Mouse (Mus musculus): ENCODE data around the gene Pakap. TPM values are rescaled to one million over a fixed set of nuclear protein-coding genes. Genes with fewer than 3 reads are reported as not detected.

Gene Pakap
- polyA plus RNA-seq (2016; fragmentation: Nextera tagmentation; extraction: Ambion mirVana): 17.5 and 22.6 TPM in 2 replicates

- H3K27me3 ChIP-seq (ENCODE audit: poor library complexity, severe bottlenecking): peaks cover 43% of the 10 kb centered on the region
- peak within 1 kb of the TSS; percentile 68 for H3K4me3 ChIP-seq
- H3K27ac ChIP-seq: peak within 1 kb of the TSS; percentile 89
- H3K4me1 ChIP-seq: peaks cover 27% of the 10 kb centered on the region
- DNase-seq (ENCODE audit: extremely low spot score, low spot score): peak; percentile 66
- no peaks in the 10 kb centered on the region for H3K36me3 ChIP-seq (replicated peaks)
- no peaks in the 10 kb centered on the region for H3K9me3 ChIP-seq
- under 1% methylated on average over 51 of the region's 51 CpGs for WGBS
Measured at GRCm38 (mm10) chr4:57567666-57568206, at the start of gene Pakap. TSS of gene Pakap (plus strand) at chr4:57568179.

- DNase-seq (ENCODE audit: extremely low spot score, low spot score): no peak
- WGBS: 95% methylated on average over 15 of the region's 15 CpGs
- H3K9me3 ChIP-seq: no peaks in the 10 kb centered on the region
- H3K27me3 ChIP-seq (ENCODE audit: poor library complexity, severe bottlenecking): no peaks in the 10 kb centered on the region
- no peaks in the 10 kb centered on the region for H3K36me3 ChIP-seq (replicated peaks)
- no peak overlapping the region for H3K27ac ChIP-seq
- no peaks in the 10 kb centered on the region for H3K4me1 ChIP-seq
- H3K4me3 ChIP-seq: no peak overlapping the region
Measured at GRCm38 (mm10) chr4:57523456-57523855, 44.5 kb upstream of the Pakap start.

- Histone ChIP-seq H3K4me3 (no peak overlapping the region), H3K9me3 (no peaks in the 10 kb centered on the region), H3K27ac (no peak overlapping the region), H3K4me1 (no peaks in the 10 kb centered on the region), H3K36me3 (replicated peaks) (no peaks in the 10 kb centered on the region), H3K27me3 (ENCODE audit: poor library complexity, severe bottlenecking) (no peaks in the 10 kb centered on the region)
- 91% methylated on average over 3 of the region's 3 CpGs for WGBS
- no peak for DNase-seq (ENCODE audit: extremely low spot score, low spot score)
Measured at GRCm38 (mm10) chr4:57524461-57524860, 43.5 kb upstream of the Pakap start.

GRCm38 (mm10) chr4:57525221-57526011 lies 42.6 kb upstream of the Pakap start:
- no peaks in the 10 kb centered on the region for H3K36me3 ChIP-seq (replicated peaks)
- DNase-seq (ENCODE audit: extremely low spot score, low spot score): no peak
- H3K27me3 ChIP-seq (ENCODE audit: poor library complexity, severe bottlenecking): no peaks in the 10 kb centered on the region
- H3K9me3 ChIP-seq: no peaks in the 10 kb centered on the region
- no peak overlapping the region for H3K4me3 ChIP-seq
- no peaks in the 10 kb centered on the region for H3K4me1 ChIP-seq
- WGBS: 90% methylated on average over 9 of the region's 9 CpGs
- H3K27ac ChIP-seq: no peak overlapping the region

- Histone ChIP-seq H3K27me3 (ENCODE audit: poor library complexity, severe bottlenecking) (no peaks in the 10 kb centered on the region), H3K9me3 (no peaks in the 10 kb centered on the region), H3K4me1 (no peaks in the 10 kb centered on the region), H3K4me3 (no peak overlapping the region), H3K36me3 (replicated peaks) (no peaks in the 10 kb centered on the region), H3K27ac (no peak overlapping the region)
- no peak for DNase-seq (ENCODE audit: extremely low spot score, low spot score)
Measured at GRCm38 (mm10) chr4:57528296-57528695, 39.7 kb upstream of the Pakap start.

- Histone ChIP-seq H3K27ac (no peak overlapping the region), H3K4me3 (no peak overlapping the region), H3K36me3 (replicated peaks) (no peaks in the 10 kb centered on the region), H3K4me1 (peaks cover 10% of the 10 kb centered on the region), H3K9me3 (no peaks in the 10 kb centered on the region), H3K27me3 (ENCODE audit: poor library complexity, severe bottlenecking) (no peaks in the 10 kb centered on the region)
- no peak for DNase-seq (ENCODE audit: extremely low spot score, low spot score)
- WGBS: 84% methylated on average over 6 of the region's 6 CpGs
Measured at GRCm38 (mm10) chr4:57533686-57534085, 34.3 kb upstream of the Pakap start.

- Histone ChIP-seq H3K27ac (no peak overlapping the region), H3K4me1 (peaks cover 10% of the 10 kb centered on the region), H3K27me3 (ENCODE audit: poor library complexity, severe bottlenecking) (no peaks in the 10 kb centered on the region), H3K36me3 (replicated peaks) (no peaks in the 10 kb centered on the region), H3K4me3 (no peak overlapping the region), H3K9me3 (no peaks in the 10 kb centered on the region)
- no peak for DNase-seq (ENCODE audit: extremely low spot score, low spot score)
- WGBS: 83% methylated on average over 6 of the region's 6 CpGs
Measured at GRCm38 (mm10) chr4:57534232-57534631, 33.7 kb upstream of the Pakap start.

- H3K4me1 ChIP-seq: peaks cover 10% of the 10 kb centered on the region
- DNase-seq (ENCODE audit: extremely low spot score, low spot score): no peak
- H3K27ac ChIP-seq: no peak overlapping the region
- 93% methylated on average over 4 of the region's 4 CpGs for WGBS
- no peaks in the 10 kb centered on the region for H3K36me3 ChIP-seq (replicated peaks)
- H3K9me3 ChIP-seq: no peaks in the 10 kb centered on the region
- H3K4me3 ChIP-seq: no peak overlapping the region
- no peaks in the 10 kb centered on the region for H3K27me3 ChIP-seq (ENCODE audit: poor library complexity, severe bottlenecking)
Measured at GRCm38 (mm10) chr4:57535087-57535486, 32.9 kb upstream of the Pakap start.

- no peak overlapping the region for H3K4me3 ChIP-seq
- peaks cover 14% of the 10 kb centered on the region for H3K4me1 ChIP-seq
- H3K27me3 ChIP-seq (ENCODE audit: poor library complexity, severe bottlenecking): no peaks in the 10 kb centered on the region
- 12% methylated on average over 4 of the region's 4 CpGs for WGBS
- no peak for DNase-seq (ENCODE audit: extremely low spot score, low spot score)
- no peaks in the 10 kb centered on the region for H3K36me3 ChIP-seq (replicated peaks)
- H3K9me3 ChIP-seq: no peaks in the 10 kb centered on the region
- H3K27ac ChIP-seq: peak overlapping the region; percentile 60
Measured at GRCm38 (mm10) chr4:57538029-57538688, 29.8 kb upstream of the Pakap start.

- no peaks in the 10 kb centered on the region for H3K27me3 ChIP-seq (ENCODE audit: poor library complexity, severe bottlenecking)
- H3K9me3 ChIP-seq: no peaks in the 10 kb centered on the region
- no peaks in the 10 kb centered on the region for H3K36me3 ChIP-seq (replicated peaks)
- DNase-seq (ENCODE audit: extremely low spot score, low spot score): peak; percentile 78
- WGBS: 10% methylated on average over 6 of the region's 6 CpGs
- peaks cover 20% of the 10 kb centered on the region for H3K4me1 ChIP-seq
- peak overlapping the region; percentile 6; the same call in 1 of the 2 replicates for H3K4me3 ChIP-seq
- H3K27ac ChIP-seq: peak overlapping the region; percentile 84
Measured at GRCm38 (mm10) chr4:57543692-57544256, 24.2 kb upstream of the Pakap start.

- no peak for DNase-seq (ENCODE audit: extremely low spot score, low spot score)
- H3K36me3 ChIP-seq (replicated peaks): no peaks in the 10 kb centered on the region
- WGBS: 91% methylated on average over 7 of the region's 7 CpGs
- H3K27me3 ChIP-seq (ENCODE audit: poor library complexity, severe bottlenecking): no peaks in the 10 kb centered on the region
- H3K27ac ChIP-seq: no peak overlapping the region
- H3K9me3 ChIP-seq: no peaks in the 10 kb centered on the region
- no peak overlapping the region for H3K4me3 ChIP-seq
- H3K4me1 ChIP-seq: peaks cover 19% of the 10 kb centered on the region
Measured at GRCm38 (mm10) chr4:57547785-57548184, 20.2 kb upstream of the Pakap start.

GRCm38 (mm10) chr4:57550216-57550615 lies 17.8 kb upstream of the Pakap start:
- WGBS: 62% methylated on average over 1 of the region's 1 CpGs
- Histone ChIP-seq H3K9me3 (no peaks in the 10 kb centered on the region), H3K4me3 (no peak overlapping the region), H3K27me3 (ENCODE audit: poor library complexity, severe bottlenecking) (no peaks in the 10 kb centered on the region), H3K4me1 (no peaks in the 10 kb centered on the region), H3K36me3 (replicated peaks) (no peaks in the 10 kb centered on the region), H3K27ac (no peak overlapping the region)
- no peak for DNase-seq (ENCODE audit: extremely low spot score, low spot score)

GRCm38 (mm10) chr4:57557102-57557501 lies 10.9 kb upstream of the Pakap start:
- Histone ChIP-seq H3K36me3 (replicated peaks) (no peaks in the 10 kb centered on the region), H3K4me3 (no peak overlapping the region), H3K4me1 (peaks cover 9% of the 10 kb centered on the region), H3K9me3 (no peaks in the 10 kb centered on the region), H3K27me3 (ENCODE audit: poor library complexity, severe bottlenecking) (no peaks in the 10 kb centered on the region; the same call in 1 of the 2 replicates), H3K27ac (no peak overlapping the region)
- DNase-seq (ENCODE audit: extremely low spot score, low spot score): no peak
- 82% methylated on average over 2 of the region's 2 CpGs for WGBS

Data from forebrain, embryonic 10.5 days (tissue).